In genomic region chr19:38237834-38238212, GRCm38 (mm10) we compare ENCODE assay signal across 8 mouse cellular contexts. TPM values are rescaled to one million over a fixed set of nuclear protein-coding genes. Genes with fewer than 3 reads are reported as not detected.
A peak's percentile ranks its signal among the peaks of the same experiment; 100 is the strongest.
DNase-seq lines count a peak whose midpoint lies in the region; ATAC-seq and TF ChIP-seq lines count a peak whose summit lies in the region.

No protein-coding gene starts in this region.

- WGBS in hindbrain, embryonic 13.5 days: 51% methylated on average over 3 of the region's 3 CpGs
- WGBS in midbrain, postnatal 0 days: 56% methylated on average over 3 of the region's 3 CpGs

- peak; percentile 14 for DNase-seq in left cerebral cortex, postnatal 4 days
- DNase-seq in left cerebral cortex, adult 11 months (ENCODE audit: low spot score): no peak
- DNase-seq in ZHBTc4 (ENCODE audit: low read depth, low spot score): peak; percentile 96
- DNase-seq in midbrain, postnatal 0 days (ENCODE audit: low spot score): peak; percentile 38
- no peak for DNase-seq in adrenal gland, postnatal 14 days
- no peak for DNase-seq in urinary bladder, postnatal 14 days (ENCODE audit: low spot score)
- no peak for DNase-seq in heart, postnatal 36 days

- no peaks in the 10 kb centered on the region for H3K27me3 ChIP-seq in hindbrain, embryonic 13.5 days
- no peaks in the 10 kb centered on the region for H3K27me3 ChIP-seq in midbrain, postnatal 0 days (ENCODE audit: insufficient read depth, low read length)

- no peaks in the 10 kb centered on the region for H3K9me3 ChIP-seq in hindbrain, embryonic 13.5 days
- no peaks in the 10 kb centered on the region for H3K9me3 ChIP-seq in midbrain, postnatal 0 days (ENCODE audit: low read length)

- ATAC-seq in hindbrain, embryonic 13.5 days (ENCODE audit: low FRiP score): peak; percentile 55
- 0 out of 2 replicates have a peak, but pooled peaks have one; percentile 50 for ATAC-seq in midbrain, postnatal 0 days (ENCODE audit: low FRiP score)

- intact Hi-C loops in left cerebral cortex, postnatal 4 days (cut with DNase I): no loop called here
- intact Hi-C loops in heart, postnatal 36 days (cut with DNase I): no loop called here

- peaks cover 20% of the 10 kb centered on the region for H3K4me1 ChIP-seq in hindbrain, embryonic 13.5 days (replicated peaks)
- H3K4me1 ChIP-seq in midbrain, postnatal 0 days (ENCODE audit: insufficient read depth, low read length): peaks cover 4% of the 10 kb centered on the region; the same call in 1 of the 2 replicates

- H3K4me3 ChIP-seq in hindbrain, embryonic 13.5 days: no peak overlapping the region
- no peak overlapping the region for H3K4me3 ChIP-seq in midbrain, postnatal 0 days (ENCODE audit: low read depth, low read length)

- H3K27ac ChIP-seq in hindbrain, embryonic 13.5 days: peak overlapping the region; percentile 74
- H3K27ac ChIP-seq in midbrain, postnatal 0 days (ENCODE audit: low read depth, low read length): no peak overlapping the region

- no peaks in the 10 kb centered on the region for H3K36me3 ChIP-seq in hindbrain, embryonic 13.5 days
- no peaks in the 10 kb centered on the region for H3K36me3 ChIP-seq in midbrain, postnatal 0 days (ENCODE audit: insufficient read depth, low read length)

- H3K9ac ChIP-seq in hindbrain, embryonic 13.5 days: no peak overlapping the region
- no peak overlapping the region for H3K9ac ChIP-seq in midbrain, postnatal 0 days (replicated peaks; ENCODE audit: low read length, poor library complexity, severe bottlenecking)

- no peak for TF ChIP-seq CTCF in midbrain, postnatal 0 days (IDR thresholded peaks at IDR 0.05)

- H3K4me2 ChIP-seq in hindbrain, embryonic 13.5 days: no peak overlapping the region
- H3K4me2 ChIP-seq in midbrain, postnatal 0 days (ENCODE audit: low read depth, low read length, poor library complexity, severe bottlenecking): no peak overlapping the region

RNA-seq across cellular contexts. Expression of gene Fra10ac1, which starts 13.9 kb away (rescaled TPM):
- 10 to 100 TPM; 21.8 to 24.2 TPM for total RNA-seq in left cerebral cortex, postnatal 4 days (2021)
- 49.1 and 49.6 TPM in 2 replicates for polyA plus RNA-seq in hindbrain, embryonic 13.5 days (2015; fragmentation: Nextera tagmentation; extraction: Ambion mirVana)
- total RNA-seq in midbrain, postnatal 0 days (2014; rRNA removed): 4.9 and 10.1 TPM in 2 replicates
- polyA plus RNA-seq in midbrain, postnatal 0 days (2015; fragmentation: Nextera tagmentation; extraction: Ambion mirVana): 25.5 and 31.4 TPM in 2 replicates
- 18.9 and 23.2 TPM in 2 replicates for total RNA-seq in adrenal gland, postnatal 14 days (2021)
- 10 to 100 TPM; 11.4 to 11.8 TPM for total RNA-seq in heart, postnatal 36 days (2021)

RNA-seq across cellular contexts. Expression of gene Lgi1, which starts 26.5 kb away (rescaled TPM):
- total RNA-seq in left cerebral cortex, postnatal 4 days (2021): 10 to 100 TPM; 51.8 to 59.0 TPM
- polyA plus RNA-seq in hindbrain, embryonic 13.5 days (2015; fragmentation: Nextera tagmentation; extraction: Ambion mirVana): 13.1 and 14.0 TPM in 2 replicates
- 27.0 and 32.8 TPM in 2 replicates for total RNA-seq in midbrain, postnatal 0 days (2014; rRNA removed)
- polyA plus RNA-seq in midbrain, postnatal 0 days (2015; fragmentation: Nextera tagmentation; extraction: Ambion mirVana): 22.5 and 28.3 TPM in 2 replicates
- 2.6 and 3.5 TPM in 2 replicates for total RNA-seq in adrenal gland, postnatal 14 days (2021)
- total RNA-seq in heart, postnatal 36 days (2021): 1 to 10 TPM; 2.9 to 7.3 TPM

Comparison
In these comparisons a context has a peak if more than half of its experiments do, and no peak if none do; other contexts are left out.
1. DNase-seq: peak in left cerebral cortex, postnatal 4 days (single experiment), ZHBTc4 (single experiment) and midbrain, postnatal 0 days (single experiment); none in left cerebral cortex, adult 11 months (single experiment), adrenal gland, postnatal 14 days (single experiment), urinary bladder, postnatal 14 days (single experiment) and heart, postnatal 36 days (0 of 2).